Mouse (Mus musculus) midbrain, embryonic 13.5 days (tissue): ENCODE results near the gene Mxd3. TPM values are rescaled to one million over a fixed set of nuclear protein-coding genes. Genes with fewer than 3 reads are reported as not detected.

Experiments
- ATAC-seq: fragments of 200-750 bp; cut with Nextera tagmentation; 2 replicates; pipeline ENCODE4 v1.8.0; 2017; ENCODE audit warnings: mild to moderate bottlenecking, moderate TSS enrichment, moderate library complexity
- H3K27ac ChIP-seq: fragments of 300-500 bp; sonication (generic); 2 replicates; pipeline ENCODE4 v1.5.1; 2015; ENCODE audit warnings: inconsistent platforms, mild to moderate bottlenecking, moderate library complexity
- H3K27me3 ChIP-seq: fragments of 300-500 bp; sonication (generic); 2 replicates; pipeline ENCODE4 v1.6.1; 2015; ENCODE audit warnings: mild to moderate bottlenecking, inconsistent platforms
- H3K36me3 ChIP-seq: fragments of 300-500 bp; sonication (generic); 2 replicates; pipeline ENCODE4 v1.6.1; 2015; ENCODE audit warnings: mild to moderate bottlenecking, inconsistent platforms
- H3K4me1 ChIP-seq: fragments of 300-500 bp; sonication (generic); replicated peaks from 2 replicates; pipeline ENCODE4 v1.6.1; 2015; ENCODE audit warnings: inconsistent platforms
- H3K4me2 ChIP-seq: fragments of 300-500 bp; sonication (generic); replicated peaks from 2 replicates; pipeline ENCODE4 v1.6.1; 2015; ENCODE audit warnings: moderate library complexity, mild to moderate bottlenecking, inconsistent platforms
- H3K4me3 ChIP-seq: fragments of 300-500 bp; sonication (generic); replicated peaks from 2 replicates; pipeline ENCODE4 v1.5.1; 2015; ENCODE audit warnings: mild to moderate bottlenecking, inconsistent platforms
- H3K9ac ChIP-seq: fragments of 300-500 bp; sonication (generic); replicated peaks from 2 replicates; pipeline ENCODE4 v1.6.1; 2015; ENCODE audit warnings: mild to moderate bottlenecking, inconsistent platforms
- H3K9me3 ChIP-seq: fragments of 300-500 bp; sonication (generic); 2 replicates; pipeline ENCODE4 v1.6.1; 2016; ENCODE audit warnings: mild to moderate bottlenecking, inconsistent platforms
- WGBS: fragments of 180-500 bp; shearing (Covaris S2); methylation state at CpG from one replicate; pipeline ENCODE4 v1.1.7; 2015; 5-methylcytosine and 5-hydroxymethylcytosine counted together
- polyA plus RNA-seq: library from polyadenylated mRNA; unstranded; fragments of >200 nt; fragmentation: Nextera tagmentation; extraction: Ambion mirVana; gene quantifications from 2 replicates; pipeline ENCODE4 v1.2.1, GENCODE M21; 2015

Mxd3 gene
- polyA plus RNA-seq, 1 experiment from 2014 or later = 18.4 TPM

DNA sequence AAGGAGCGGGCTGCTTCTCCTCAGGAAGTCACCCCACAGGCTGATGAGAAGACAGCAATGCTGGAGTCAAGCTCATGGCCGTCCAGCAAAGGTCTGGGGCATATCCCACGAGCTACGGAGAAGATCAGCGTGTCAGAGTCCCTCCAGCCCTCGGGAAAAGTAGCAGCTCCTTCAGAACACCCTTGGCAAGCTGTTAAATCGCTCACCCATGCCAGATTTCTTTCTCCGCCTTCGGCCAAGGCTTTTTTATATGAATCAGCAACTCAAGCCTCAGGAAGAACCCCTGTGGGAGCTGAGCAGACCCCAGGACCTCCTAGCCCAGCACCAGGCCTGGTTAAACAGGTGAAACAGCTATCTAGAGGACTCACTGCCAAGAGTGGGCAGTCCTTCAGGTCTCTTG, 16.6 kb downstream of the Mxd3 start:
- H3K9me3 ChIP-seq = no peaks in the 10 kb centered on the region
- peaks cover 87% of the 10 kb centered on the region for H3K36me3 ChIP-seq
- ATAC-seq = no peak
- no peak overlapping the region for H3K4me3 ChIP-seq
- H3K27me3 ChIP-seq = no peaks in the 10 kb centered on the region
- no peak overlapping the region for H3K9ac ChIP-seq
- no peak overlapping the region for H3K27ac ChIP-seq
- H3K4me1 ChIP-seq = no peaks in the 10 kb centered on the region
- no peak overlapping the region for H3K4me2 ChIP-seq
- WGBS = 93% methylated on average over 9 of the region's 9 CpGs

DNA sequence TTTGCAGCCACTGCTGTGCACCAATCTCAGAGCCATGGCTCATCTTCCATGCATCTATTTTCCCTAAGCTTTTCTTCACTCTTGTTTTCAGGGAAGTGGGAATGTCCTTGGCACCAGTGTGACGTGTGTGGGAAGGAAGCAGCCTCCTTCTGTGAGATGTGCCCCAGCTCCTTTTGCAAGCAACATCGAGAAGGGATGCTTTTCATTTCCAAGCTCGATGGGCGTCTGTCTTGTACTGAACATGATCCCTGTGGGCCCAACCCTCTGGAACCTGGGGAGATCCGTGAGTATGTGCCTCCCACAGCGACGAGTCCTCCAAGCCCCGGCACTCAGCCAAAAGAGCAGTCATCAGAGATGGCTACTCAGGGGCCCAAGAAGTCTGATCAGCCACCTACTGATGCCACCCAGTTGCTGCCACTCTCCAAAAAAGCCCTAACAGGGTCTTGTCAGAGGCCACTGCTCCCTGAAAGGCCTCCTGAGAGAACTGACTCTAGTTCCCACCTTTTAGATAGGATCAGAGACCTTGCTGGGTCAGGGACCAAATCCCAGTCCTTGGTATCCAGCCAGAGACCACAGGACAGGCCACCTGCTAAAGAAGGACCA, 17.5 kb downstream of the Mxd3 start:
- no peak overlapping the region for H3K4me2 ChIP-seq
- 92% methylated on average over 8 of the region's 8 CpGs for WGBS
- H3K4me1 ChIP-seq = no peaks in the 10 kb centered on the region
- H3K27me3 ChIP-seq = no peaks in the 10 kb centered on the region
- H3K27ac ChIP-seq = no peak overlapping the region
- peaks cover 86% of the 10 kb centered on the region for H3K36me3 ChIP-seq
- no peak for ATAC-seq
- H3K9ac ChIP-seq = no peak overlapping the region
- no peaks in the 10 kb centered on the region for H3K9me3 ChIP-seq
- no peak overlapping the region for H3K4me3 ChIP-seq

DNA sequence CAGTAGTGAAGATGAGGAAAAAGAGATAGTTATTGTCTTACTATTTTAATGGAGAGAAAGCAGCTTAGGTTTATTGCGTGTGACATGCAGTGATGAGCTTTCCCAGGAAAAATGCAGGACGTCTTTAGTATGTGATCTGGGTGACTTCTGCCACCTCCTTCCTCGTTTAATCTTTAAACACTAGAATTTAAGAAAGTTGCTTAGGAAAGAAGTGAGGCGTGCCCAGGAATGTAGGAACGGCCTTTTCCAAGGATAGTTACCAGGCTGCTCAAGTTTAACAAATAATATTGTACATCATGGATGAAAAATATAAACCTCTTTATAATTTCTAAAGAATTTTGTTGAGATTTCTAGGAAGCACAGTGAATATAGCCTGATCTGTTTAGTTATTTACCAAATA, 28.7 kb downstream of the Mxd3 start:
- H3K27me3 ChIP-seq = no peaks in the 10 kb centered on the region
- H3K4me1 ChIP-seq = no peaks in the 10 kb centered on the region
- no peak for ATAC-seq
- no peak overlapping the region for H3K4me2 ChIP-seq
- H3K36me3 ChIP-seq = peaks cover 75% of the 10 kb centered on the region
- no peak overlapping the region for H3K27ac ChIP-seq
- H3K4me3 ChIP-seq = no peak overlapping the region
- no peaks in the 10 kb centered on the region for H3K9me3 ChIP-seq
- 88% methylated on average over 5 of the region's 5 CpGs for WGBS
- no peak overlapping the region for H3K9ac ChIP-seq

DNA sequence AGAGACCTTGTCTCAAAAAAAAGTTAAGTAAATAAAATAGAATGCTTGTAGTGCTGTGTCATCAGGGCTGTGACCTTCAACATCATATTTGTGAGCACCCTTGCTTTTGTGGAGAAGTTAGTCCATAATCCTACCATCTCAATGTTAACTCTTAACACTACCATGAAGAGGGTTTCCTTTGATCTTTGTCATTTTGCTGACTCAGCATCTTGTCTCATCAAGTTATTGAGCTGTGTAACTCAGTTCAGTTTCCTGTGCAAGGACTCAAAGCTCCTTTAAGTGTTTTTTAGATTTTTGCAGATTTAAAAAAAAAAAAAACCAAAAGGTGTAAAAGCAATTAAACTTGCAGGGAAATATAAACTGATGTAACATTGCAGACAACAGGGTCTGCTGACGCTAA, 32.9 kb downstream of the Mxd3 start:
- Histone ChIP-seq H3K9me3 (no peaks in the 10 kb centered on the region), H3K4me2 (no peak overlapping the region), H3K36me3 (peaks cover 73% of the 10 kb centered on the region), H3K27me3 (no peaks in the 10 kb centered on the region), H3K4me3 (no peak overlapping the region), H3K9ac (no peak overlapping the region), H3K4me1 (no peaks in the 10 kb centered on the region), H3K27ac (no peak overlapping the region)
- WGBS = 91% methylated on average over 1 of the region's 1 CpGs
- no peak for ATAC-seq

DNA sequence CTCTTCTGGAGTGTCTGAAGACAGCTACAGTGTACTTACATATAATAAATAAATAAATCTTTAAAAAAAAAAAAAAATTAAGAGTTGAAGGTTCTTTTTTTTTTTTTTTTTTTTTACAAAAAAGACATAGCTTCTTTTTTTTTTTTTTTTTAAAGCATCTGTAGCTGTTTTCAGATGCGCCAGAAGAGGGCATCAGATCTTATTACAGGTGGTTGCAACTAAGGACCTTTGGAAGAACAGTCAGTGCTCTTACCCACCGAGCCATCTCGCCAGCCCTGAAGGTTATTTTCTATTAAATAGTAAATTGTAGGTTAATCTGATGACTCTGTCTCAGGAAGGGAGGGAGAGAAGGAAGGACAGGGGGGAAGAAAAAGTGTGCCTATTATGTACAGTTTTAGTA, 40.8 kb downstream of the Mxd3 start:
- Histone ChIP-seq H3K27me3 (no peaks in the 10 kb centered on the region), H3K27ac (no peak overlapping the region), H3K4me3 (no peak overlapping the region), H3K36me3 (peaks cover 67% of the 10 kb centered on the region), H3K9ac (no peak overlapping the region), H3K4me1 (no peaks in the 10 kb centered on the region), H3K4me2 (no peak overlapping the region), H3K9me3 (no peaks in the 10 kb centered on the region)
- WGBS = 86% methylated on average over 3 of the region's 3 CpGs
- ATAC-seq = no peak

DNA sequence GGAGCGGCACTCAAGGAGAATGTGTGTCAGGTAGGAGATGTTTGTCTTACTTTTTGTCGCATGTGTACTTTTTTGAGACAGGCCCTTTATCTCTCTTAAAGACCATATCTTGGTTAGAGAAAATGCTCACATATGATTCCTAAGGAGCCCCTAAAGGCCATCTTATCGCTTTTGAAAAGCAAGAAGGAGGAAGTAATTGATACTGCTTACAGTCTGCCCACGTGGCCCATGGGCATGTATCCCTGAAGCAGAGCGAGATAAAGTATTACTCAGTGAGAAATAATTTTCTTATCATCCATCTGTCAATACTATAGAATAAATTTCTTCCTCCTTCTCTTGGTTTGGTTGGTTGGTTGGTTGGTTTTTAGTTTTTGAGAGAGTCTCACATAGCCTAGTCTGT, 52.0 kb downstream of the Mxd3 start:
- 94% methylated on average over 5 of the region's 5 CpGs for WGBS
- Histone ChIP-seq H3K9ac (no peak overlapping the region), H3K36me3 (peaks cover 53% of the 10 kb centered on the region), H3K4me1 (no peaks in the 10 kb centered on the region), H3K4me3 (no peak overlapping the region), H3K27ac (no peak overlapping the region), H3K27me3 (no peaks in the 10 kb centered on the region), H3K9me3 (no peaks in the 10 kb centered on the region), H3K4me2 (no peak overlapping the region)
- ATAC-seq = no peak

DNA sequence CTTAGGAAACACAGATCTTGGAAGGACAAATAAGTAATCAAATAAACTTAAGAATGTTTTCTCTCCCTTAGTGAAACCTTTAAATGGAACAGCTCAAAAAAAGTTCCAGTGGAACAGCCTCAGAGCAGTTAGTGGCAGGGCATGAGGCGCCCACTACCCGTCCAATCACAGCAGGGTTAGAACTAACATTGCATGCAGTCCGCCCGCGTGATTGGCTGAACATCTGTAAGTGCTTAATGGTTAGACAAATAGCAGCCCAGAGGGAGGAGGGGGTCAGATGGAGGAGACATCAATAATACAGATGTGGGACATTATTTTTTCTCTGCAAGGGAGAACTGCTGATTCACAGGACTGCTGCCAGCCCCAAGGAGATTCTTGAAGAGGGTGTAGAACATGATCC, 52.4 kb downstream of the Mxd3 start:
- no peak for ATAC-seq
- peaks cover 53% of the 10 kb centered on the region for H3K36me3 ChIP-seq
- 90% methylated on average over 5 of the region's 5 CpGs for WGBS

More for the DNA sequence above, 52.4 kb downstream of the Mxd3 start:
- Histone ChIP-seq H3K27ac (no peak overlapping the region), H3K9ac (no peak overlapping the region), H3K9me3 (no peaks in the 10 kb centered on the region), H3K4me1 (no peaks in the 10 kb centered on the region), H3K27me3 (no peaks in the 10 kb centered on the region), H3K4me2 (no peak overlapping the region), H3K4me3 (no peak overlapping the region)

Other genes with a start within 250 kb of the Mxd3 start
- gene Uimc1, start 229.5 kb downstream of the Mxd3 start, polyA plus RNA-seq = 21.6 and 23.1 TPM in 2 replicates
- 26.6 and 27.5 TPM in 2 replicates for gene Zfp346, start 224.5 kb downstream of the Mxd3 start, polyA plus RNA-seq
- gene Gm17617, start 196.3 kb downstream of the Mxd3 start, polyA plus RNA-seq = not detected in 2 replicates
- gene Fgfr4, start 177.2 kb downstream of the Mxd3 start, polyA plus RNA-seq = 0.30 and 0.47 TPM in 2 replicates
- gene Nsd1, start 120.0 kb downstream of the Mxd3 start, polyA plus RNA-seq = 75.1 and 81.5 TPM in 2 replicates
- gene Prelid1, start 9.3 kb downstream of the Mxd3 start, polyA plus RNA-seq = 308 and 310 TPM in 2 replicates
- 99.5 and 108 TPM in 2 replicates for gene Rab24, start 7.9 kb downstream of the Mxd3 start, polyA plus RNA-seq
- gene Lman2, start 33.0 kb upstream of the Mxd3 start, polyA plus RNA-seq = 61.6 and 62.6 TPM in 2 replicates
- 0.14 and 0.39 TPM in 2 replicates for gene Rgs14, start 39.9 kb upstream of the Mxd3 start, polyA plus RNA-seq
- not detected in 2 replicates for gene Slc34a1, start 68.4 kb upstream of the Mxd3 start, polyA plus RNA-seq
- not detected in 2 replicates for gene Pfn3, start 85.4 kb upstream of the Mxd3 start, polyA plus RNA-seq
- not detected in 2 replicates for gene F12, start 97.0 kb upstream of the Mxd3 start, polyA plus RNA-seq
- 26.8 and 35.7 TPM in 2 replicates for gene Grk6, start 115.2 kb upstream of the Mxd3 start, polyA plus RNA-seq
- gene Prr7, start 134.4 kb upstream of the Mxd3 start, polyA plus RNA-seq = 2.3 and 2.8 TPM in 2 replicates
- gene Dbn1, start 158.3 kb upstream of the Mxd3 start, polyA plus RNA-seq = 655 and 674 TPM in 2 replicates
- gene Pdlim7, start 183.9 kb upstream of the Mxd3 start, polyA plus RNA-seq = 145 and 159 TPM in 2 replicates
- 4.3 and 4.7 TPM in 2 replicates for gene Dok3, start 199.5 kb upstream of the Mxd3 start, polyA plus RNA-seq
- gene Ddx41, start 206.8 kb upstream of the Mxd3 start, polyA plus RNA-seq = 60.2 and 66.6 TPM in 2 replicates
- 64.9 and 72.3 TPM in 2 replicates for gene Fam193b, start 241.3 kb upstream of the Mxd3 start, polyA plus RNA-seq
- 103 and 125 TPM in 2 replicates for gene Tmed9, start 243.9 kb upstream of the Mxd3 start, polyA plus RNA-seq